Mouse (Mus musculus) ES-E14 (cell line): ENCODE results near the gene Iqch. TPM values are rescaled to one million over a fixed set of nuclear protein-coding genes. Genes with fewer than 3 reads are reported as not detected.
A peak's percentile ranks its signal among the peaks of the same experiment; 100 is the strongest.

Experiments used
- DNase-seq: peaks from one replicate; pipeline ENCODE4 v3.0.0-alpha.2; 2013; ENCODE audit warnings: low read depth, low spot score
- H3K27ac ChIP-seq: 2 replicates; pipeline ENCODE4 v1.5.1; 2012; ENCODE audit warnings: low read depth, mild to moderate bottlenecking, low read length, moderate library complexity, mixed read lengths; ENCODE audit not compliant: poor library complexity, insufficient read depth, severe bottlenecking
- H3K36me3 ChIP-seq: 2 replicates; pipeline ENCODE4 v1.6.1; 2012; ENCODE audit warnings: mild to moderate bottlenecking, low read length, moderate library complexity, mixed read lengths; ENCODE audit not compliant: control insufficient read depth, poor library complexity, insufficient read depth, severe bottlenecking
- H3K4me1 ChIP-seq, 2 experiments: fragments of 150-350 bp in 1 of 2; sonication (generic) in 1 of 2; 2 replicates each; pipeline ENCODE4 v1.6.1; 2012; ENCODE audit warnings: low read length in 2 of 2, mild to moderate bottlenecking in 1 of 2, mixed read lengths in 1 of 2; ENCODE audit not compliant: control insufficient read depth in 2 of 2, insufficient read depth in 2 of 2, poor library complexity in 1 of 2
- H3K4me3 ChIP-seq, 2 experiments: fragments of 150-350 bp in 1 of 2; sonication (generic) in 1 of 2; 2 replicates each; pipeline ENCODE4 v1.5.1; 2012; ENCODE audit warnings: low read length in 2 of 2, low read depth in 1 of 2, mild to moderate bottlenecking in 1 of 2, mixed read lengths in 1 of 2; ENCODE audit not compliant: insufficient read depth in 1 of 2, poor library complexity in 1 of 2, severe bottlenecking in 1 of 2
- H3K9ac ChIP-seq: 2 replicates; pipeline ENCODE4 v1.6.1; 2012; ENCODE audit warnings: low read depth, mild to moderate bottlenecking, low read length, mixed read lengths; ENCODE audit not compliant: poor library complexity, insufficient read depth, severe bottlenecking
- H3K9me3 ChIP-seq: fragments of 150-350 bp; sonication (generic); 2 replicates; pipeline ENCODE4 v1.6.1; 2012; ENCODE audit warnings: low read depth, mild to moderate bottlenecking, low read length; ENCODE audit not compliant: control insufficient read depth, insufficient read depth
- CHD2 ChIP-seq: IDR thresholded peaks from 2 replicates; pipeline ENCODE4 v1.6.1; 2014; ENCODE audit warnings: mild to moderate bottlenecking, low read depth, low read length, inconsistent platforms
- HCFC1 ChIP-seq: IDR thresholded peaks from 2 replicates; pipeline ENCODE4 v1.6.1; 2012; ENCODE audit warnings: low read length, inconsistent platforms, borderline replicate concordance; ENCODE audit not compliant: insufficient read depth
- MAFK ChIP-seq: IDR thresholded peaks from 2 replicates; pipeline ENCODE4 v1.6.1; 2014; ENCODE audit warnings: mild to moderate bottlenecking, low read depth, low read length, inconsistent platforms; ENCODE audit not compliant: insufficient read depth
- ZC3H11A ChIP-seq: IDR thresholded peaks from 2 replicates; pipeline ENCODE4 v1.6.1; 2012; ENCODE audit warnings: low read depth, mild to moderate bottlenecking, inconsistent platforms, low read length, borderline replicate concordance
- ZNF384 ChIP-seq: IDR thresholded peaks from 2 replicates; pipeline ENCODE4 v1.6.1; 2012; ENCODE audit warnings: low read depth, low read length, inconsistent platforms
- in situ Hi-C, 2 experiments: fragments of 600-800 bp; cut with MboI; formaldehyde crosslinking; loops; one replicate each; pipeline ENCODE4 v1.15.1; 2025; ENCODE audit warnings: low sequenced_read_pairs in 2 of 2, inconsistent platforms in 1 of 2; ENCODE audit not compliant: unreplicated experiment in 2 of 2
- total RNA-seq: library from RNA; depleted of rRNA; stranded (reverse); fragments of 300-350 nt; gene quantifications from 2 replicates; pipeline ENCODE4 v1.2.3, GENCODE M21; 2012; rRNA removed

The Iqch gene
- total RNA-seq, 1 experiment: 0.18 TPM

GRCm38 (mm10) chr9:63377270-63378142, 224.8 kb downstream of the Iqch start, which contains the start of gene Map2k5:
Map2k5 (minus strand) TSS chr9:63377902.
- peak within 1 kb of the TSS; percentile 97 for H3K9ac ChIP-seq
- H3K4me3 ChIP-seq: peak within 1 kb of the TSS; percentile 95
- DNase-seq: peak; percentile 72
- H3K4me1 ChIP-seq: peaks cover 0 to 2% of the 10 kb centered on the region in 2 experiments; a peak in 2 of 4 replicates
- no peaks in the 10 kb centered on the region for H3K9me3 ChIP-seq
- TF ChIP-seq ZC3H11A: no peak
- TF ChIP-seq HCFC1: peak; percentile 89
- peak within 1 kb of the TSS; percentile 86; the same call in 1 of the 2 replicates for H3K27ac ChIP-seq
- in situ Hi-C loops: no loop called here
- H3K36me3 ChIP-seq: no peaks in the 10 kb centered on the region

GRCm38 (mm10) chr9:63373315-63373714, 229.0 kb downstream of the Iqch start:
- DNase-seq: no peak
- H3K9ac ChIP-seq: no peak overlapping the region
- no peaks in the 10 kb centered on the region for H3K9me3 ChIP-seq
- H3K4me3 ChIP-seq: no peak overlapping the region
- no peak for TF ChIP-seq ZNF384
- no peak for TF ChIP-seq MAFK
- TF ChIP-seq HCFC1: no peak
- no peak for TF ChIP-seq ZC3H11A
- TF ChIP-seq CHD2: no peak
- H3K27ac ChIP-seq: no peak overlapping the region
- H3K36me3 ChIP-seq: peaks cover 2% of the 10 kb centered on the region; the same call in 1 of the 2 replicates
- in situ Hi-C loops: no loop called here
- peaks cover 0 to 2% of the 10 kb centered on the region in 2 experiments; a peak in 2 of 4 replicates for H3K4me1 ChIP-seq

- no peak overlapping the region for H3K4me3 ChIP-seq
- in situ Hi-C loops: no loop called here
- peaks cover 2% of the 10 kb centered on the region; the same call in 1 of the 2 replicates for H3K36me3 ChIP-seq
- no peak overlapping the region for H3K27ac ChIP-seq
- H3K9ac ChIP-seq: no peak overlapping the region
- H3K4me1 ChIP-seq: peaks cover 0 to 2% of the 10 kb centered on the region in 2 experiments; a peak in 2 of 4 replicates
- DNase-seq: no peak
- TF ChIP-seq MAFK (no peak), ZNF384 (no peak), ZC3H11A (no peak), CHD2 (no peak), HCFC1 (no peak)
- no peaks in the 10 kb centered on the region for H3K9me3 ChIP-seq
These were observed 229.8 kb downstream of the Iqch start for GRCm38 (mm10) chr9:63372541-63372940.

Other genes starting within 250 kb of the Iqch start
- 8.3 and 9.6 TPM in 2 replicates for gene Map2k5, start 224.6 kb downstream of the Iqch start, total RNA-seq
- gene 2300009A05Rik, start 203.2 kb downstream of the Iqch start, total RNA-seq: 2.9 and 6.4 TPM in 2 replicates
- 15.9 and 16.3 TPM in 2 replicates for gene Aagab, start 167 bp upstream of the Iqch start, total RNA-seq
- gene Smad3, start 155.5 kb upstream of the Iqch start, total RNA-seq: 11.6 and 15.2 TPM in 2 replicates